Mouse (Mus musculus): ENCODE measurements at regions not wholly inside any gene's neighbourhood (a gene's known extent, or its start where the extent isn't known, plus 50 kb on each side); places are given as distances from the start of the nearest gene placed in this dataset.

DNA sequence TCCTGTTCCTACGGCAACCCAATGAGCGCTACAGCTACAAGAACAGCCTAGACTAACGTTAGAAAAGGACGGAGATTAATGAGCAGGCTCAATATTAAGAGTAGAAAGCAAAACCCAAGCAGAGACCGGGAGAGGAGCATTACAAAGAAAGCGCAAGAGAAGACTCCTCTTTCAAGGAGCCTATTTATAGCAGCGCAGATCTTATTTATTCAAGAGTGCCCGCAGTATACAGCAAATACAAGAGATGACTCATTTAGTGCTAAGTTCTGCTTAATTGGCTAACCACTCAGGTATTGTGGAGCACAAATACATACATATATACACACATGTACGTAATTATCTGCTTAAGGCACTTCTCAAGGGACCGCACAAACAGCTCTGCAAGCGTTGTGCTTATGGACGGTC lies 377.2 kb downstream of the Gpd2 start:
- H3K4me2 ChIP-seq (ENCODE audit: low read depth, low read length) = no peak overlapping the region
- no peaks in the 10 kb centered on the region for H3K36me3 ChIP-seq (replicated peaks; ENCODE audit: control insufficient read depth, insufficient read depth, low read length)
- ATAC-seq (ENCODE audit: insufficient read depth, low read depth) = no peak
- no peaks in the 10 kb centered on the region for H3K4me1 ChIP-seq (ENCODE audit: control insufficient read depth, insufficient read depth)
- no peak for DNase-seq (ENCODE audit: low spot score)
- no peaks in the 10 kb centered on the region for H3K27me3 ChIP-seq (ENCODE audit: control insufficient read depth, insufficient read depth, low read length)
- H3K27ac ChIP-seq (ENCODE audit: low read depth) = no peak overlapping the region
- no peaks in the 10 kb centered on the region for H3K9me3 ChIP-seq (replicated peaks; ENCODE audit: control insufficient read depth, low read length)
- no peak overlapping the region for H3K4me3 ChIP-seq (ENCODE audit: low read depth, low read length)
- H3K9ac ChIP-seq (replicated peaks; ENCODE audit: low read depth, low read length) = no peak overlapping the region
- WGBS = 72% methylated on average over 12 of the region's 12 CpGs
- TF ChIP-seq EP300 (IDR thresholded peaks at IDR 0.05; ENCODE audit: low read depth) (no peak), CTCF (IDR thresholded peaks at IDR 0.05; ENCODE audit: low read depth) (no peak)

- no peak for DNase-seq (ENCODE audit: low spot score)
- WGBS = 2% methylated on average over 19 of the region's 19 CpGs
These were observed 379.2 kb downstream of the Gpd2 start for GRCm38 (mm10) chr2:57616525-57617225.

GRCm38 (mm10) chr2:57617258-57617657 lies 379.8 kb downstream of the Gpd2 start:
- Histone ChIP-seq H3K4me2 (ENCODE audit: low read depth, low read length) (peak overlapping the region; percentile 71), H3K27ac (ENCODE audit: low read depth) (no peak overlapping the region), H3K27me3 (ENCODE audit: control insufficient read depth, insufficient read depth, low read length) (no peaks in the 10 kb centered on the region), H3K9ac (replicated peaks; ENCODE audit: low read depth, low read length) (no peak overlapping the region), H3K9me3 (replicated peaks; ENCODE audit: control insufficient read depth, low read length) (no peaks in the 10 kb centered on the region), H3K4me1 (ENCODE audit: control insufficient read depth, insufficient read depth) (no peaks in the 10 kb centered on the region), H3K4me3 (ENCODE audit: low read depth, low read length) (peak overlapping the region; percentile 53; the same call in 1 of the 2 replicates), H3K36me3 (replicated peaks; ENCODE audit: control insufficient read depth, insufficient read depth, low read length) (no peaks in the 10 kb centered on the region)
- TF ChIP-seq EP300 (IDR thresholded peaks at IDR 0.05; ENCODE audit: low read depth) = no peak
- ATAC-seq (ENCODE audit: insufficient read depth, low read depth) (no peak), DNase-seq (ENCODE audit: low spot score) (no peak)
- 89% methylated on average over 2 of the region's 2 CpGs for WGBS

More at GRCm38 (mm10) chr2:57616525-57617225, 379.2 kb downstream of the Gpd2 start:
- H3K9ac ChIP-seq (replicated peaks; ENCODE audit: low read depth, low read length) = peak overlapping the region; percentile 42
- TF ChIP-seq CTCF (IDR thresholded peaks at IDR 0.05; ENCODE audit: low read depth) (no peak), EP300 (IDR thresholded peaks at IDR 0.05; ENCODE audit: low read depth) (no peak)
- ATAC-seq (ENCODE audit: insufficient read depth, low read depth) = no peak
- H3K27ac ChIP-seq (ENCODE audit: low read depth) = no peak overlapping the region
- H3K4me1 ChIP-seq (ENCODE audit: control insufficient read depth, insufficient read depth) = no peaks in the 10 kb centered on the region
- H3K4me2 ChIP-seq (ENCODE audit: low read depth, low read length) = peak overlapping the region; percentile 71
- peak overlapping the region; percentile 53 for H3K4me3 ChIP-seq (ENCODE audit: low read depth, low read length)
- no peaks in the 10 kb centered on the region for H3K36me3 ChIP-seq (replicated peaks; ENCODE audit: control insufficient read depth, insufficient read depth, low read length)
- no peaks in the 10 kb centered on the region for H3K9me3 ChIP-seq (replicated peaks; ENCODE audit: control insufficient read depth, low read length)
- H3K27me3 ChIP-seq (ENCODE audit: control insufficient read depth, insufficient read depth, low read length) = no peaks in the 10 kb centered on the region

DNA sequence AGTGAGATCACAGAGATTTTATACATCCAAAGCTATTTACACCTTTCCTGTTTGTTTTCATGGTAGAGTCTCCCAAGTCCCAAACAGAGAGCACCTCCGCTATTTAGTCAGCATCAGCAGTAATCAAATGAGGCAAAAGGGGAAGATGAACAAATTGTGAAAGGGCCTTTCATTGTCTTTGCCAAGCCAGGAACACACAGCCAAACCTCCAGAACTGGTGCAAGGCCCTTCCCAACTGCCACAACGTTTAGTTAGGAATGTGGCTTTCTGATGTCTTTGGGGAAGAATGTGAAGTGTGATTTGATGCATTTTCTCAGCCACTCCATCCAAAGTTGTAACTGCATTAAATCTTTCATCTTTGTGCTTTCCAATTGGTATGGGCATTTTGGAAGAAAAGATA lies 353.6 kb upstream of the Galnt5 start:
- Histone ChIP-seq H3K9ac (replicated peaks; ENCODE audit: low read depth, low read length) (no peak overlapping the region), H3K36me3 (replicated peaks; ENCODE audit: control insufficient read depth, insufficient read depth, low read length) (no peaks in the 10 kb centered on the region), H3K27me3 (ENCODE audit: control insufficient read depth, insufficient read depth, low read length) (no peaks in the 10 kb centered on the region), H3K4me3 (ENCODE audit: low read depth, low read length) (no peak overlapping the region), H3K4me2 (ENCODE audit: low read depth, low read length) (no peak overlapping the region), H3K9me3 (replicated peaks; ENCODE audit: control insufficient read depth, low read length) (no peaks in the 10 kb centered on the region), H3K27ac (ENCODE audit: low read depth) (no peak overlapping the region), H3K4me1 (ENCODE audit: control insufficient read depth, insufficient read depth) (no peaks in the 10 kb centered on the region)
- ATAC-seq (ENCODE audit: insufficient read depth, low read depth) (no peak), DNase-seq (ENCODE audit: low spot score) (no peak)
- TF ChIP-seq EP300 (IDR thresholded peaks at IDR 0.05; ENCODE audit: low read depth) (no peak), CTCF (IDR thresholded peaks at IDR 0.05; ENCODE audit: low read depth) (no peak)
- 56% methylated on average over 2 of the region's 2 CpGs for WGBS

- 52% methylated on average over 2 of the region's 2 CpGs for WGBS
- Histone ChIP-seq H3K36me3 (replicated peaks; ENCODE audit: control insufficient read depth, insufficient read depth, low read length) (no peaks in the 10 kb centered on the region), H3K9ac (replicated peaks; ENCODE audit: low read depth, low read length) (no peak overlapping the region), H3K4me1 (ENCODE audit: control insufficient read depth, insufficient read depth) (no peaks in the 10 kb centered on the region), H3K9me3 (replicated peaks; ENCODE audit: control insufficient read depth, low read length) (no peaks in the 10 kb centered on the region), H3K27me3 (ENCODE audit: control insufficient read depth, insufficient read depth, low read length) (no peaks in the 10 kb centered on the region), H3K4me2 (ENCODE audit: low read depth, low read length) (no peak overlapping the region), H3K4me3 (ENCODE audit: low read depth, low read length) (no peak overlapping the region), H3K27ac (ENCODE audit: low read depth) (no peak overlapping the region)
- TF ChIP-seq CTCF (IDR thresholded peaks at IDR 0.05; ENCODE audit: low read depth) (no peak), EP300 (IDR thresholded peaks at IDR 0.05; ENCODE audit: low read depth) (no peak)
- ATAC-seq (ENCODE audit: insufficient read depth, low read depth) = no peak
- DNase-seq (ENCODE audit: low spot score) = no peak
These were observed 353.1 kb upstream of the Galnt5 start for GRCm38 (mm10) chr2:57644541-57644940.

- Histone ChIP-seq H3K9ac (replicated peaks; ENCODE audit: low read depth, low read length) (no peak overlapping the region), H3K4me3 (ENCODE audit: low read depth, low read length) (no peak overlapping the region), H3K4me1 (ENCODE audit: control insufficient read depth, insufficient read depth) (no peaks in the 10 kb centered on the region), H3K36me3 (replicated peaks; ENCODE audit: control insufficient read depth, insufficient read depth, low read length) (no peaks in the 10 kb centered on the region), H3K27me3 (ENCODE audit: control insufficient read depth, insufficient read depth, low read length) (no peaks in the 10 kb centered on the region), H3K4me2 (ENCODE audit: low read depth, low read length) (no peak overlapping the region), H3K27ac (ENCODE audit: low read depth) (no peak overlapping the region), H3K9me3 (replicated peaks; ENCODE audit: control insufficient read depth, low read length) (no peaks in the 10 kb centered on the region)
- DNase-seq (ENCODE audit: low spot score) = no peak
- WGBS = 70% methylated on average over 4 of the region's 4 CpGs
- no peak for TF ChIP-seq EP300 (IDR thresholded peaks at IDR 0.05; ENCODE audit: low read depth)
- ATAC-seq (ENCODE audit: insufficient read depth, low read depth) = no peak
These were observed 348.7 kb upstream of the Galnt5 start for GRCm38 (mm10) chr2:57649002-57649401.
